Mouse (Mus musculus) cerebellum, adult 2 months (tissue): ENCODE measurements around the gene Fus.

Source experiments
- CTCF ChIP-seq: fragments of 200-500 bp; IDR thresholded peaks from 2 replicates; pipeline ENCODE4 v1.5.1; 2011; ENCODE audit warnings: low read depth, mild to moderate bottlenecking, control low read depth, low read length, moderate library complexity, borderline replicate concordance; ENCODE audit not compliant: insufficient read depth
- POLR2A ChIP-seq: fragments of 200-500 bp; IDR thresholded peaks from 2 replicates; pipeline ENCODE4 v1.6.1; 2011; ENCODE audit warnings: low read length, control low read depth, borderline replicate concordance; ENCODE audit not compliant: insufficient read depth

GRCm38 (mm10) chr7:127991643-127992487, 24.6 kb downstream of the Fus start:
- peak; percentile 61 for TF ChIP-seq CTCF
- TF ChIP-seq POLR2A, result no peak
